Mouse (Mus musculus) stomach, adult 2 months (tissue): ENCODE data around the gene Plekhd1. TPM values are rescaled to one million over a fixed set of nuclear protein-coding genes. Genes with fewer than 3 reads are reported as not detected.

ENCODE experiments used
- polyA plus RNA-seq: library from polyadenylated mRNA; depleted of rRNA; stranded (reverse); fragments of >200 nt; gene quantifications from 2 replicates; pipeline ENCODE4 v1.2.3, GENCODE M21; 2012; rRNA removed

The Plekhd1 gene
- 0.57 and 1.1 TPM in 2 replicates for polyA plus RNA-seq

DNA sequence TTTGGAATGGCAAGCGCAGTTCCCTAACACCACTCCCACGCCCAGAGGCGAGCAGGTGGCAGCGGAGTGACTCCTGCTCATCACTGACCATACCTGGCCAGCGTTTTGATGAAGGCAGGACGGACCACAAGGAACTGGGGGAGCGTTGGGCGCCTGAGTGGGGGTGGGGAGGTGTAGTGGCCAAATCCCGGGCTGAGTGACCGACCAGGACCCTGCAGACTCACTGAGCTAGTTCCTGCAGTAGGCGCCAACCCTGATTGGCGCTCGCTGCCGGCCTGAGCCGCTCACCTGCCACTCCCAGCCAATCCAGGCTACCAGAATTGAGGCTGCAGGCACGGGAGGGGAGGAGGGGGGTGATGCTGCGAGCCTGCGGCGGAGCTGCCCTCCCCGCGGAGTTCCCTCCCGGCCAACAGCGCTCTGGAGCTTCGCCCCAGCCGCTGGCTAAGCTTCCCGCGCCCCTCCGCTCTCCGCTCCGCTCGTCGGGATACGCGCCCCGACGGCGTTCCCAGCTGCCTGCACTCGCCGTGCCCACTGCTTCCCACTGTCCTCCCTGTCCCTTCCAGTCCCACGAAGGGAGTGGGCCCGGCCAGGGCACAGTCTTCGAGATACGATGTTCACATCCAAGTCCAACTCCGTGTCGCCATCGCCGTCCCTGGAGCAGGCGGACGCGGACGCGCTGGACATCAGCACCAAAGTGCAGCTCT is at the start of gene Plekhd1:
Plekhd1 (plus strand) TSS at position 323 of the 704 bp plus-strand sequence.

GRCm38 (mm10) chr12:80643693-80644505 is 48.5 kb upstream of the Plekhd1 start, which contains the start of the genes Slc39a9 and Erh:
Gene Slc39a9 (plus strand): TSS chr12:80643883.
Gene Erh (minus strand): TSS chr12:80644341.

DNA sequence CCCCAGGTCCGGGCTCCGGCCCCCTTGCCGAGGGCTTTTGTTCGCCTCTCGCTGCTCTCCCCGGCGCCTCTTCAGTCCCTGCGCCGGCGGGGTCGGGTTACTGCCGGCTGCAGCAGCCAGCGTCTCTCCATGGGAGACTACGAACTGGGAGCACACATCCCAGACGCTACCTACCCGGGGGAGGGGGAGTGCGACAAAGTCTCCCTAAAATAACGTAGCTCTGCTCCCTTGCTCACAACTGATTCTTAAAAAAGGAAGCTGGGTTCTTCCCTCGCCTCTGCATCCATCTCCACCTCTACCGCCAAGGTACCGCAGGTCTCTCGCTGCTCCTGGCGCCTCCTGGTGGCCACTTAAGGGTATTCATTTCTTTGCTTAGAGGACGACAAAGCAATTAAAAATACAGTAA is 68.0 kb downstream of the Plekhd1 start, which contains the start of gene Ccdc177:
Ccdc177 (minus strand) TSS at position 292 of the 406 bp plus-strand sequence.

Other genes with a start within 250 kb of the Plekhd1 start
- 3.1 and 3.6 TPM in 2 replicates for gene Exd2, start 229.5 kb upstream of the Plekhd1 start, polyA plus RNA-seq
- gene Galnt16, start 174.3 kb upstream of the Plekhd1 start, polyA plus RNA-seq: 1.7 and 1.8 TPM in 2 replicates
- gene Slc39a9, start 48.7 kb upstream of the Plekhd1 start, polyA plus RNA-seq: 26.7 and 38.3 TPM in 2 replicates
- gene Erh, start 48.2 kb upstream of the Plekhd1 start, polyA plus RNA-seq: 2.0 and 6.4 TPM in 2 replicates
- not detected in 2 replicates for gene Ccdc177, start 68.1 kb downstream of the Plekhd1 start, polyA plus RNA-seq
- gene Susd6, start 97.9 kb downstream of the Plekhd1 start, polyA plus RNA-seq: 14.9 and 23.3 TPM in 2 replicates